Mouse (Mus musculus) cerebellum, adult 2 months (tissue): ENCODE measurements around the gene Nrip3.

Experiments
- CTCF ChIP-seq: fragments of 200-500 bp; IDR thresholded peaks from 2 replicates; pipeline ENCODE4 v1.5.1; 2011; ENCODE audit warnings: low read depth, mild to moderate bottlenecking, control low read depth, low read length, moderate library complexity, borderline replicate concordance; ENCODE audit not compliant: insufficient read depth
- POLR2A ChIP-seq: fragments of 200-500 bp; IDR thresholded peaks from 2 replicates; pipeline ENCODE4 v1.6.1; 2011; ENCODE audit warnings: low read length, control low read depth, borderline replicate concordance; ENCODE audit not compliant: insufficient read depth

DNA sequence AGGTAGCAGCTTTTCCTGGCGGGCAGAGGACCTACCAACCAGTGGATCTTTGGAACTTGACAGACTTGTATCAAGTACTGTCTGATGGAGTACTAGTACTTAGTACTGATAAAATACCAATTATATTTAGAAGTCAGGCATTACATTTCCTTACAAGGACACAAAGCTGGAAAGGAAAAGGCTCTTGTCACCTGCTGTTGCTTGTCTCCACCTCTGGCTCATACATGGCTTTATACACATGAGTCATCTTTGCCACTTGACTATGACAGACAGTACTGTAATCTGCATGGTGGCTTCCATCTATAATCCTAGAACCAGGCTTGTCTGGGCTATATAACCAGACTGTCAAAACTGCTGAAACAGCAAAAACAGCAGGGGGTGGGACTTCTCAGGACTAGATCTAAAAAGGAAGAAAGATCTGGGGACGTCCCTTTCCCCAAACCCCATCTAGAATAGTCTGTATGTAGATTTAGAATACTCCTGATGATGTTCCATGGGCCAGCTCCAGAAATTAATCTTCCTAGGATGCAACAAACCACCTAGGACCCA lies 68.3 kb downstream of the Nrip3 start:
- TF ChIP-seq CTCF (no peak), POLR2A (no peak)
